Comparison of ENCODE assay signal across 17 mouse cellular contexts in genomic region chr1:20759799-20760198, GRCm38 (mm10). TPM values are rescaled to one million over a fixed set of nuclear protein-coding genes. Genes with fewer than 3 reads are reported as not detected.
DNase-seq lines count a peak whose midpoint lies in the region; ATAC-seq and TF ChIP-seq lines count a peak whose summit lies in the region.
"Had no signal": no experiment of that assay in that cellular context is flagged by ENCODE, and none has a peak within 500 bp of the region (broad histone marks: within the 10 kb centered on the region; RNA-seq: fewer than 3 reads in every experiment).

No protein-coding gene starts in this region.

- TF ChIP-seq CTCF in lung, embryonic 14.5 days (IDR thresholded peaks at IDR 0.05; ENCODE audit: low read depth): no peak
- no peak for TF ChIP-seq CTCF in lung, adult 2 months (IDR thresholded peaks at IDR 0.05; ENCODE audit: insufficient read depth, low read length)

- H3K36me3 ChIP-seq in lung, embryonic 14.5 days (ENCODE audit: insufficient read depth): no peaks in the 10 kb centered on the region
- H3K36me3 ChIP-seq in forebrain, embryonic 15.5 days: no peaks in the 10 kb centered on the region
- no peaks in the 10 kb centered on the region for H3K36me3 ChIP-seq in kidney, embryonic 15.5 days
- H3K36me3 ChIP-seq in forebrain, embryonic 14.5 days (ENCODE audit: control insufficient read depth, insufficient read depth, low read length): no peaks in the 10 kb centered on the region
- H3K36me3 ChIP-seq: embryonic facial prominence, embryonic 15.5 days; limb, embryonic 15.5 days; stomach, embryonic 15.5 days had no signal

- H3K9me3 ChIP-seq in lung, embryonic 14.5 days (ENCODE audit: low read depth, low read length): no peaks in the 10 kb centered on the region
- H3K9me3 ChIP-seq in forebrain, embryonic 15.5 days: no peaks in the 10 kb centered on the region
- H3K9me3 ChIP-seq in kidney, embryonic 15.5 days (replicated peaks): no peaks in the 10 kb centered on the region
- no peaks in the 10 kb centered on the region for H3K9me3 ChIP-seq in forebrain, embryonic 14.5 days (replicated peaks; ENCODE audit: control insufficient read depth, low read length)
- H3K9me3 ChIP-seq: embryonic facial prominence, embryonic 15.5 days; limb, embryonic 15.5 days; stomach, embryonic 15.5 days had no signal

- H3K4me2 ChIP-seq in lung, embryonic 14.5 days: no peak overlapping the region
- H3K4me2 ChIP-seq in forebrain, embryonic 15.5 days (replicated peaks): no peak overlapping the region
- no peak overlapping the region for H3K4me2 ChIP-seq in kidney, embryonic 15.5 days
- H3K4me2 ChIP-seq in forebrain, embryonic 14.5 days (ENCODE audit: low read length): no peak overlapping the region
- H3K4me2 ChIP-seq: embryonic facial prominence, embryonic 15.5 days; limb, embryonic 15.5 days; stomach, embryonic 15.5 days had no signal

- no peaks in the 10 kb centered on the region for H3K27me3 ChIP-seq in lung, embryonic 14.5 days (ENCODE audit: insufficient read depth, low read length)
- H3K27me3 ChIP-seq in forebrain, embryonic 15.5 days: no peaks in the 10 kb centered on the region
- no peaks in the 10 kb centered on the region for H3K27me3 ChIP-seq in kidney, embryonic 15.5 days
- H3K27me3 ChIP-seq in forebrain, embryonic 14.5 days (replicated peaks; ENCODE audit: control insufficient read depth, insufficient read depth, low read length): no peaks in the 10 kb centered on the region
- H3K27me3 ChIP-seq: embryonic facial prominence, embryonic 15.5 days; limb, embryonic 15.5 days; stomach, embryonic 15.5 days had no signal

- 65% methylated on average over 10 of the region's 10 CpGs for WGBS in lung, embryonic 14.5 days
- WGBS in lung, adult 2 months: 60% methylated on average over 10 of the region's 10 CpGs
- 92% methylated on average over 10 of the region's 10 CpGs for WGBS in forebrain, embryonic 15.5 days
- 83% methylated on average over 10 of the region's 10 CpGs for WGBS in kidney, embryonic 15.5 days
- 90% methylated on average over 10 of the region's 10 CpGs for WGBS in forebrain, embryonic 14.5 days

- H3K4me3 ChIP-seq in lung, embryonic 14.5 days (ENCODE audit: low read depth, low read length): no peak overlapping the region
- H3K4me3 ChIP-seq in lung, adult 2 months (replicated peaks; ENCODE audit: extremely low read depth, low read depth, low read length): no peak overlapping the region
- H3K4me3 ChIP-seq in forebrain, embryonic 15.5 days: no peak overlapping the region
- no peak overlapping the region for H3K4me3 ChIP-seq in kidney, embryonic 15.5 days (replicated peaks)
- H3K4me3 ChIP-seq in forebrain, embryonic 14.5 days (ENCODE audit: low read depth, low read length): no peak overlapping the region
- H3K4me3 ChIP-seq: embryonic facial prominence, embryonic 15.5 days; limb, embryonic 15.5 days; myocyte; stomach, embryonic 15.5 days had no signal

- H3K27ac ChIP-seq in lung, embryonic 14.5 days (ENCODE audit: low read depth): no peak overlapping the region
- no peak overlapping the region for H3K27ac ChIP-seq in forebrain, embryonic 15.5 days (replicated peaks)
- H3K27ac ChIP-seq in kidney, embryonic 15.5 days: no peak overlapping the region
- no peak overlapping the region for H3K27ac ChIP-seq in forebrain, embryonic 14.5 days (ENCODE audit: low read depth, low read length)
- H3K27ac ChIP-seq: embryonic facial prominence, embryonic 15.5 days; limb, embryonic 15.5 days; stomach, embryonic 15.5 days had no signal

- peak; percentile 4 for DNase-seq in lung, embryonic 14.5 days
- no peak for DNase-seq in lung, adult 2 months
- DNase-seq in adrenal gland, postnatal 36 days: peak; percentile 5 to 15
- peak; percentile 49 for DNase-seq in layer of hippocampus, adult 9-11 months
- peak; percentile 24 to 48 for DNase-seq in right cerebral cortex, postnatal 10 days (ENCODE audit: low spot score in 2 of 2)
- DNase-seq in forebrain, embryonic 14.5 days (ENCODE audit: low spot score): no peak
- DNase-seq: cerebellum, adult 9-11 months; heart, postnatal 10 days; kidney, adult 8-10 months had no signal

- ATAC-seq in lung, embryonic 14.5 days (ENCODE audit: insufficient read depth): no peak
- ATAC-seq in forebrain, embryonic 15.5 days (replicated peaks): no peak
- no peak for ATAC-seq in kidney, embryonic 15.5 days (replicated peaks; ENCODE audit: low FRiP score)
- no peak for ATAC-seq in forebrain, embryonic 14.5 days
- ATAC-seq: activated CD4-positive, CD25-positive, alpha-beta regulatory T cell, adult 4 months had no signal

- no peak overlapping the region for H3K9ac ChIP-seq in lung, embryonic 14.5 days
- H3K9ac ChIP-seq in forebrain, embryonic 15.5 days (replicated peaks): no peak overlapping the region
- no peak overlapping the region for H3K9ac ChIP-seq in kidney, embryonic 15.5 days
- no peak overlapping the region for H3K9ac ChIP-seq in forebrain, embryonic 14.5 days (ENCODE audit: low read length)
- H3K9ac ChIP-seq: embryonic facial prominence, embryonic 15.5 days; limb, embryonic 15.5 days; stomach, embryonic 15.5 days had no signal

- no peak for TF ChIP-seq POLR2A in lung, adult 2 months (IDR thresholded peaks at IDR 0.05; ENCODE audit: borderline replicate concordance, extremely low read depth, low read depth, low read length)

- H3K4me1 ChIP-seq in lung, embryonic 14.5 days (ENCODE audit: insufficient read depth): no peaks in the 10 kb centered on the region
- no peaks in the 10 kb centered on the region for H3K4me1 ChIP-seq in lung, adult 2 months (ENCODE audit: control insufficient read depth, insufficient read depth, low read length)
- H3K4me1 ChIP-seq in forebrain, embryonic 15.5 days: no peaks in the 10 kb centered on the region
- no peaks in the 10 kb centered on the region for H3K4me1 ChIP-seq in kidney, embryonic 15.5 days
- no peaks in the 10 kb centered on the region for H3K4me1 ChIP-seq in forebrain, embryonic 14.5 days (ENCODE audit: control insufficient read depth, insufficient read depth, low read length)
- H3K4me1 ChIP-seq: embryonic facial prominence, embryonic 15.5 days; limb, embryonic 15.5 days; stomach, embryonic 15.5 days had no signal

RNA-seq across cellular contexts. Expression of gene Il17a, which starts 29.1 kb away (rescaled TPM):
- not detected in 2 replicates for polyA plus RNA-seq in lung, embryonic 14.5 days (2014; fragmentation: Nextera tagmentation; extraction: Ambion mirVana)
- not detected in 2 replicates for polyA plus RNA-seq in lung, adult 2 months (2012; rRNA removed)
- total RNA-seq in adrenal gland, postnatal 36 days (2021): not detected
- polyA plus RNA-seq in forebrain, embryonic 15.5 days (2015; fragmentation: Nextera tagmentation; extraction: Ambion mirVana): not detected in 2 replicates
- not detected in 2 replicates for polyA plus RNA-seq in kidney, embryonic 15.5 days (2015; fragmentation: Nextera tagmentation; extraction: Ambion mirVana)
- polyA plus RNA-seq in forebrain, embryonic 14.5 days (2014; fragmentation: Nextera tagmentation; extraction: Ambion mirVana): not detected in 2 replicates
- total RNA-seq: gastrocnemius, adult 8-10 months; heart, postnatal 10 days had no signal
- polyA plus RNA-seq: activated CD4-positive, CD25-positive, alpha-beta regulatory T cell, adult 4 months; embryonic facial prominence, embryonic 15.5 days; limb, embryonic 15.5 days; myocyte; stomach, embryonic 15.5 days had no signal

RNA-seq across cellular contexts. Expression of gene Il17f, which starts 30.6 kb away (rescaled TPM):
- polyA plus RNA-seq in lung, embryonic 14.5 days (2014; fragmentation: Nextera tagmentation; extraction: Ambion mirVana): not detected in 2 replicates
- polyA plus RNA-seq in lung, adult 2 months (2012; rRNA removed): not detected in 2 replicates
- total RNA-seq in adrenal gland, postnatal 36 days (2021): not detected
- polyA plus RNA-seq in forebrain, embryonic 15.5 days (2015; fragmentation: Nextera tagmentation; extraction: Ambion mirVana): not detected in 2 replicates
- 0.30 TPM in 1 of 2 replicates, not detected in the other for polyA plus RNA-seq in kidney, embryonic 15.5 days (2015; fragmentation: Nextera tagmentation; extraction: Ambion mirVana)
- polyA plus RNA-seq in forebrain, embryonic 14.5 days (2014; fragmentation: Nextera tagmentation; extraction: Ambion mirVana): not detected in 2 replicates
- total RNA-seq: gastrocnemius, adult 8-10 months; heart, postnatal 10 days had no signal
- polyA plus RNA-seq: activated CD4-positive, CD25-positive, alpha-beta regulatory T cell, adult 4 months; embryonic facial prominence, embryonic 15.5 days; myocyte had no signal

Comparison
In these comparisons a context has a peak if more than half of its experiments do, and no peak if none do; other contexts are left out.
1. DNase-seq: peak in lung, embryonic 14.5 days (single experiment), adrenal gland, postnatal 36 days (2 of 2), layer of hippocampus, adult 9-11 months (single experiment) and right cerebral cortex, postnatal 10 days (2 of 2); none in lung, adult 2 months (single experiment) and forebrain, embryonic 14.5 days (single experiment).